Mouse (Mus musculus) 3T3-L1 (cell line): ENCODE measurements at regions not wholly inside any gene's neighbourhood (a gene's known extent, or its start where the extent isn't known, plus 50 kb on each side); places are given as distances from the start of the nearest gene placed in this dataset.

ENCODE experiments used
- DNase-seq: peaks from one replicate; pipeline ENCODE4 v3.0.0-alpha.2; 2015; ENCODE audit warnings: low read depth, low spot score

- peak; percentile 57 for DNase-seq
Observed at GRCm38 (mm10) chrX:13224902-13225301, 55.9 kb upstream of the Ddx3x start.

GRCm38 (mm10) chrX:13226429-13226828 lies 54.3 kb upstream of the Ddx3x start:
- no peak for DNase-seq

GRCm38 (mm10) chrX:13229891-13230614 lies 50.7 kb upstream of the Ddx3x start:
- DNase-seq: peak; percentile 81

GRCm38 (mm10) chrX:13230615-13231179 lies 50.1 kb upstream of the Ddx3x start:
- DNase-seq: peak; percentile 93
